8 mouse cellular contexts compared by ENCODE assay signal in genomic region chr17:34029890-34030595, GRCm38 (mm10). TPM values are rescaled to one million over a fixed set of nuclear protein-coding genes. Genes with fewer than 3 reads are reported as not detected.
DNase-seq lines count a peak whose midpoint lies in the region; ATAC-seq and TF ChIP-seq lines count a peak whose summit lies in the region.

No protein-coding gene starts in this region.

- ATAC-seq in lung, embryonic 14.5 days (ENCODE audit: insufficient read depth): no peak
- no peak for ATAC-seq in hindbrain, embryonic 15.5 days (ENCODE audit: low FRiP score, low read depth)
- no peak for ATAC-seq in midbrain, embryonic 14.5 days (ENCODE audit: low FRiP score, low TSS enrichment)

- H3K36me3 ChIP-seq in lung, embryonic 14.5 days (ENCODE audit: insufficient read depth): peaks cover 36% of the 10 kb centered on the region
- peaks cover 22% of the 10 kb centered on the region for H3K36me3 ChIP-seq in hindbrain, embryonic 15.5 days
- H3K36me3 ChIP-seq in midbrain, embryonic 14.5 days (ENCODE audit: control insufficient read depth, insufficient read depth, low read length): peaks cover 27% of the 10 kb centered on the region

- no peaks in the 10 kb centered on the region for H3K9me3 ChIP-seq in lung, embryonic 14.5 days (ENCODE audit: low read depth, low read length)
- no peaks in the 10 kb centered on the region for H3K9me3 ChIP-seq in hindbrain, embryonic 15.5 days
- H3K9me3 ChIP-seq in midbrain, embryonic 14.5 days (ENCODE audit: control insufficient read depth, low read length): no peaks in the 10 kb centered on the region

- H3K27me3 ChIP-seq in lung, embryonic 14.5 days (ENCODE audit: insufficient read depth, low read length): no peaks in the 10 kb centered on the region
- H3K27me3 ChIP-seq in hindbrain, embryonic 15.5 days: no peaks in the 10 kb centered on the region
- no peaks in the 10 kb centered on the region for H3K27me3 ChIP-seq in midbrain, embryonic 14.5 days (ENCODE audit: control insufficient read depth, insufficient read depth, low read length)

- intact Hi-C loops in left cerebral cortex, postnatal 25 days (cut with DNase I): loop anchor here (5.0 kb wide), 1 partner anchor 87 kb away; the partner anchor contains the start of gene H2-DMa

- H3K4me1 ChIP-seq in lung, embryonic 14.5 days (ENCODE audit: insufficient read depth): peaks cover 34% of the 10 kb centered on the region; the same call in 1 of the 2 replicates
- H3K4me1 ChIP-seq in hindbrain, embryonic 15.5 days (replicated peaks): peaks cover 79% of the 10 kb centered on the region
- H3K4me1 ChIP-seq in midbrain, embryonic 14.5 days (ENCODE audit: control insufficient read depth, insufficient read depth, low read length): peaks cover 55% of the 10 kb centered on the region

- 74% methylated on average over 21 of the region's 21 CpGs for WGBS in lung, embryonic 14.5 days
- 70% methylated on average over 21 of the region's 21 CpGs for WGBS in hindbrain, embryonic 15.5 days
- WGBS in midbrain, embryonic 14.5 days: 52% methylated on average over 21 of the region's 21 CpGs

- H3K9ac ChIP-seq in lung, embryonic 14.5 days: peak overlapping the region; percentile 92
- H3K9ac ChIP-seq in hindbrain, embryonic 15.5 days: peak overlapping the region; percentile 76
- H3K9ac ChIP-seq in midbrain, embryonic 14.5 days (replicated peaks; ENCODE audit: low read length): peak overlapping the region; percentile 94; the same call in 1 of the 2 replicates

- DNase-seq in adrenal gland, adult (ENCODE audit: inconsistent age in 2 of 2, low spot score in 1 of 2): peak; percentile 32 to 54
- no peak for DNase-seq in adrenal gland, postnatal 4 days (ENCODE audit: low spot score in 2 of 2)
- DNase-seq in lung, embryonic 14.5 days: no peak
- no peak for DNase-seq in lung, postnatal 36 days
- no peak for DNase-seq in midbrain, embryonic 14.5 days
- DNase-seq in T-cell, adult 2 months (ENCODE audit: low spot score): no peak
- no peak for DNase-seq in left cerebral cortex, postnatal 25 days (ENCODE audit: low spot score in 2 of 2)

- TF ChIP-seq CTCF in lung, embryonic 14.5 days (IDR thresholded peaks at IDR 0.05; ENCODE audit: low read depth): no peak

- peak overlapping the region; percentile 79 for H3K4me3 ChIP-seq in lung, embryonic 14.5 days (ENCODE audit: low read depth, low read length)
- H3K4me3 ChIP-seq in hindbrain, embryonic 15.5 days: peak overlapping the region; percentile 64
- peak overlapping the region; percentile 86 for H3K4me3 ChIP-seq in midbrain, embryonic 14.5 days (replicated peaks; ENCODE audit: low read depth, low read length)

- H3K27ac ChIP-seq in lung, embryonic 14.5 days (ENCODE audit: low read depth): no peak overlapping the region
- peak overlapping the region; percentile 98; the same call in 1 of the 2 replicates for H3K27ac ChIP-seq in hindbrain, embryonic 15.5 days (replicated peaks)
- no peak overlapping the region for H3K27ac ChIP-seq in midbrain, embryonic 14.5 days (replicated peaks; ENCODE audit: low read depth, low read length)

- H3K4me2 ChIP-seq in lung, embryonic 14.5 days: peak overlapping the region; percentile 98
- peak overlapping the region; percentile 96 for H3K4me2 ChIP-seq in hindbrain, embryonic 15.5 days
- peak overlapping the region; percentile 98 for H3K4me2 ChIP-seq in midbrain, embryonic 14.5 days (ENCODE audit: low read length)

RNA-seq across cellular contexts. Expression of gene Slc39a7, which starts 1.4 kb away (rescaled TPM):
- 100 to 1,000 TPM; 145 to 156 TPM for total RNA-seq in adrenal gland, postnatal 4 days (2021)
- polyA plus RNA-seq in lung, embryonic 14.5 days (2014; fragmentation: Nextera tagmentation; extraction: Ambion mirVana): 102 and 105 TPM in 2 replicates
- 166 and 176 TPM in 2 replicates for polyA plus RNA-seq in hindbrain, embryonic 15.5 days (2015; fragmentation: Nextera tagmentation; extraction: Ambion mirVana)
- 95.7 and 97.0 TPM in 2 replicates for polyA plus RNA-seq in midbrain, embryonic 14.5 days (2014; fragmentation: Nextera tagmentation; extraction: Ambion mirVana)
- total RNA-seq in left cerebral cortex, postnatal 25 days (2021): 10 to 100 TPM; 96.2 to 98.6 TPM

RNA-seq across cellular contexts. Expression of gene Rxrb, which starts 1.6 kb away (rescaled TPM):
- total RNA-seq in adrenal gland, postnatal 4 days (2021): 10 to 100 TPM; 74.5 to 78.0 TPM
- polyA plus RNA-seq in lung, embryonic 14.5 days (2014; fragmentation: Nextera tagmentation; extraction: Ambion mirVana): 30.3 and 35.3 TPM in 2 replicates
- 57.8 and 61.1 TPM in 2 replicates for polyA plus RNA-seq in hindbrain, embryonic 15.5 days (2015; fragmentation: Nextera tagmentation; extraction: Ambion mirVana)
- 33.3 and 33.4 TPM in 2 replicates for polyA plus RNA-seq in midbrain, embryonic 14.5 days (2014; fragmentation: Nextera tagmentation; extraction: Ambion mirVana)
- 10 to 100 TPM; 79.5 to 83.1 TPM for total RNA-seq in left cerebral cortex, postnatal 25 days (2021)

RNA-seq across cellular contexts. Expression of gene H2-Ke6, which starts 2.2 kb away (rescaled TPM):
- total RNA-seq in adrenal gland, postnatal 4 days (2021): 100 to 1,000 TPM; 135 to 144 TPM
- polyA plus RNA-seq in lung, embryonic 14.5 days (2014; fragmentation: Nextera tagmentation; extraction: Ambion mirVana): 35.9 and 40.6 TPM in 2 replicates
- 64.8 and 71.9 TPM in 2 replicates for polyA plus RNA-seq in hindbrain, embryonic 15.5 days (2015; fragmentation: Nextera tagmentation; extraction: Ambion mirVana)
- polyA plus RNA-seq in midbrain, embryonic 14.5 days (2014; fragmentation: Nextera tagmentation; extraction: Ambion mirVana): 56.1 and 75.0 TPM in 2 replicates
- 10 to 100 TPM; 33.3 to 35.1 TPM for total RNA-seq in left cerebral cortex, postnatal 25 days (2021)

RNA-seq across cellular contexts. Expression of gene Ring1, which starts 5.6 kb away (rescaled TPM):
- total RNA-seq in adrenal gland, postnatal 4 days (2021): 10 to 100 TPM; 49.0 to 54.3 TPM
- polyA plus RNA-seq in lung, embryonic 14.5 days (2014; fragmentation: Nextera tagmentation; extraction: Ambion mirVana): 5.6 and 6.6 TPM in 2 replicates
- 22.1 and 24.9 TPM in 2 replicates for polyA plus RNA-seq in hindbrain, embryonic 15.5 days (2015; fragmentation: Nextera tagmentation; extraction: Ambion mirVana)
- 9.1 and 18.5 TPM in 2 replicates for polyA plus RNA-seq in midbrain, embryonic 14.5 days (2014; fragmentation: Nextera tagmentation; extraction: Ambion mirVana)
- 10 to 100 TPM; 28.4 to 32.2 TPM for total RNA-seq in left cerebral cortex, postnatal 25 days (2021)

RNA-seq across cellular contexts. Expression of gene Col11a2, which starts 9.2 kb away (rescaled TPM):
- total RNA-seq in adrenal gland, postnatal 4 days (2021): 1 to 10 TPM; 3.1 to 6.4 TPM
- polyA plus RNA-seq in lung, embryonic 14.5 days (2014; fragmentation: Nextera tagmentation; extraction: Ambion mirVana): 4.3 and 5.0 TPM in 2 replicates
- polyA plus RNA-seq in hindbrain, embryonic 15.5 days (2015; fragmentation: Nextera tagmentation; extraction: Ambion mirVana): 4.5 and 5.4 TPM in 2 replicates
- polyA plus RNA-seq in midbrain, embryonic 14.5 days (2014; fragmentation: Nextera tagmentation; extraction: Ambion mirVana): 2.4 and 2.9 TPM in 2 replicates
- 10 to 100 TPM; 14.1 to 14.6 TPM for total RNA-seq in left cerebral cortex, postnatal 25 days (2021)

Comparison
In these comparisons a context has a peak if more than half of its experiments do, and no peak if none do; other contexts are left out.
1. DNase-seq: peak in adrenal gland, adult (2 of 2); none in adrenal gland, postnatal 4 days (0 of 2), lung, embryonic 14.5 days (single experiment), lung, postnatal 36 days (single experiment), midbrain, embryonic 14.5 days (single experiment), T-cell, adult 2 months (single experiment) and left cerebral cortex, postnatal 25 days (0 of 2).
2. Peak in every context shown above with its lines, with median percentiles within 50 percentile points of each other: H3K4me2 ChIP-seq, H3K4me3 ChIP-seq and H3K9ac ChIP-seq.